Mouse (Mus musculus): ENCODE measurements around the gene Fndc3b. TPM values are rescaled to one million over a fixed set of nuclear protein-coding genes. Genes with fewer than 3 reads are reported as not detected.

Fndc3b gene
- polyA plus RNA-seq, 1 experiment from 2014 or later, result 10.1 TPM

DNA sequence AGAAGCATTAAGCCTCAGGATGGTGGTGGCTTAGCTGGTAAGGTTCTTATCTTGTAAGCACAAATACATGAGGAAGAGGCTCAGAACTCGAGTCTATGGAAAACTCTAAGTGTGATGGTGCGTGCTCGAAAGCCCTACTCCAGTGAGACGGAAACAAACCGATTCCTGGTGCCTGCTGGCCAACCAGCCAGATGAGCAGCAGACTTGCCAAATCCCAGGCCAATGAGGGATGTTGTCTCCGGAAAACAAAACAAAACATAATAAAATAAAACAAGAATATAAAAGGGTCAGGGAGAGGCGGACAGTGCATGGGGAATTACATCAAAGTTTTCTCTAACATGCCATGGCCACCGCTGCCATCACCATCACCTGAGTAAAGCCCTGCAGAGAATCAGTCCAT is 84.8 kb downstream of the Fndc3b start:
- H3K4me2 ChIP-seq, result no peak overlapping the region
- no peak overlapping the region for H3K27ac ChIP-seq (replicated peaks)
- H3K27me3 ChIP-seq, result no peaks in the 10 kb centered on the region
- ATAC-seq (ENCODE audit: low read depth), result no peak
- H3K4me3 ChIP-seq, result no peak overlapping the region
- no peak overlapping the region for H3K9ac ChIP-seq
- 90% methylated on average over 8 of the region's 8 CpGs for WGBS
- peaks cover 28% of the 10 kb centered on the region for H3K4me1 ChIP-seq (replicated peaks)
- H3K36me3 ChIP-seq, result no peaks in the 10 kb centered on the region
- H3K9me3 ChIP-seq, result no peaks in the 10 kb centered on the region

GRCm38 (mm10) chr3:27625592-27625985 is 85.5 kb downstream of the Fndc3b start:
- Histone ChIP-seq H3K27ac (replicated peaks) (peak overlapping the region; percentile 39; the same call in 1 of the 2 replicates), H3K4me1 (replicated peaks) (peaks cover 23% of the 10 kb centered on the region), H3K4me2 (no peak overlapping the region), H3K4me3 (no peak overlapping the region), H3K27me3 (no peaks in the 10 kb centered on the region), H3K9me3 (no peaks in the 10 kb centered on the region), H3K9ac (no peak overlapping the region), H3K36me3 (no peaks in the 10 kb centered on the region)
- 82% methylated on average over 8 of the region's 8 CpGs for WGBS
- no peak for ATAC-seq (ENCODE audit: low read depth)

DNA sequence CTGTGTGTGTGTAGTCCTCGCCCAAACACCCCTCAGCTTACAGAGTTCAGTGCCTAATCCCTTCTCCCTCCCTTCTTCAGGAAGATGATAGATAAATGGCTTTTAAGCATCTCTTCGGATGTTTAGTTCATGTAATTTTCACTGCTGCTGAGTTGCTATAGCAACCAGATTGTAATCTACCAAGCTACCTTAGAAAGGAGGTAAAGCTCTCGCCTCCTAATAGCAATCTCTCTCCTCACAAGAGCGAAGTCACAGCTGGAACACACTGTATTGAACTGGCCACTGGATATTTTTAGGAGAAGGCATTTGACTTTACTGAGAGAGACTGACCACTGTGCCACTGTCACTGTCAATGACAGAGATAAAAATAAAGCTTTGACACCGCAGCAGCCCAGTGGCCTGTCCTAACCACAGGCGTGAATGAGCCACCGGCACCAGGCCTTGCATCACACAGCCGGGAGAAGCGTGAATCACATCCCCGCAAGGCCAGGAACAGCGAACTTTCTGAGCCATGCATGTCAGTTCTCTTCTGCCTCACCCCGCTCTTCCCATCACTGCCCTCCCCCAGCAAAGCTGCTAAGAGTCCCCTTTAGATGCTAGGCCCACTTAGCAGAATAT is 86.0 kb downstream of the Fndc3b start:
- H3K27me3 ChIP-seq, result no peaks in the 10 kb centered on the region
- H3K27ac ChIP-seq (replicated peaks), result peak overlapping the region; percentile 39; the same call in 1 of the 2 replicates
- H3K4me3 ChIP-seq, result no peak overlapping the region
- H3K9ac ChIP-seq, result no peak overlapping the region
- H3K9me3 ChIP-seq, result no peaks in the 10 kb centered on the region
- peaks cover 23% of the 10 kb centered on the region for H3K4me1 ChIP-seq (replicated peaks)
- no peak for ATAC-seq (ENCODE audit: low read depth)
- H3K36me3 ChIP-seq, result no peaks in the 10 kb centered on the region
- H3K4me2 ChIP-seq, result no peak overlapping the region
- WGBS, result 78% methylated on average over 12 of the region's 12 CpGs

DNA sequence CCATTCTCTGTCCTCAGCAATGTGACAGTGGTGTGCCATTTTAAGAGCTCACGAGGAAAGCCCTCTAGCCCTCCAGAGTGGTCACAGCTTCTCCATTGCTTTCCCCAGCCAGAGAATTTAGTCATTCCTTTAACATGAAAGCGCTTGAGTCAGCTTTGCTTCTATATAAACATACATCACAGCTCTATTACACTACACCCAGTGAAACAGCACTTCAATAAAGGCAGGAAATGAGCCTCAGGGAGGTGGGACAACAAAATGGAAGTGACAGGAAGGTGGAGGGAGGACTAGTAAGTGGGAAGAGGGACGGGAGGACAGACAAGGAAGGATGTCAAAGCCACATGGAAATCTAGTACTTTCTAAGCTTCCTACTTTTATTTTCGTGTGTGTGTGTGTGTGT is 88.7 kb downstream of the Fndc3b start:
- Histone ChIP-seq H3K27me3 (no peaks in the 10 kb centered on the region), H3K36me3 (no peaks in the 10 kb centered on the region), H3K27ac (replicated peaks) (no peak overlapping the region), H3K9me3 (no peaks in the 10 kb centered on the region), H3K4me3 (no peak overlapping the region), H3K4me2 (no peak overlapping the region), H3K9ac (no peak overlapping the region), H3K4me1 (replicated peaks) (peaks cover 24% of the 10 kb centered on the region)
- 77% methylated on average over 4 of the region's 4 CpGs for WGBS
- no peak for ATAC-seq (ENCODE audit: low read depth)

DNA sequence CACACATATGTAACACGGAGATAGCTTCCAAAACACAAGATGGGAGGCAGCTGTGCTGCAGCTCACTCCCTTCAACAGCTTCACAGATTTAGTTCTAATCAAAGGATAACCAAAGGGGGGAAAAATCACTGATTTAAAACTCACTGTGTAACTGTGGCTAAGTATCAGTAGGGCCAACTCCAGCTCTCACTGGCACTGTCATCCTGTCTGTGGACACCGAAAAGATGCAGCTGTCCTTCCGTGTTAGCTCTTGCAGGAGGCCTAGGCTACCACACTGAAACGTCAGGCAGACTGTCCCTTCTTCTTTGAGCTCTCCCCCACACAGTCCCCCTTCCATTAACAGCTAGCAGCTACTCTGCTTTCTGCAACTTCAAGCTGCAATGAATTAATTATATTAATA is 89.9 kb downstream of the Fndc3b start:
- ATAC-seq (ENCODE audit: low read depth), result no peak
- Histone ChIP-seq H3K4me2 (no peak overlapping the region), H3K27me3 (no peaks in the 10 kb centered on the region), H3K4me3 (no peak overlapping the region), H3K4me1 (replicated peaks) (peaks cover 36% of the 10 kb centered on the region), H3K36me3 (no peaks in the 10 kb centered on the region), H3K9me3 (no peaks in the 10 kb centered on the region), H3K27ac (replicated peaks) (no peak overlapping the region), H3K9ac (no peak overlapping the region)
- WGBS, result 87% methylated on average over 4 of the region's 4 CpGs

DNA sequence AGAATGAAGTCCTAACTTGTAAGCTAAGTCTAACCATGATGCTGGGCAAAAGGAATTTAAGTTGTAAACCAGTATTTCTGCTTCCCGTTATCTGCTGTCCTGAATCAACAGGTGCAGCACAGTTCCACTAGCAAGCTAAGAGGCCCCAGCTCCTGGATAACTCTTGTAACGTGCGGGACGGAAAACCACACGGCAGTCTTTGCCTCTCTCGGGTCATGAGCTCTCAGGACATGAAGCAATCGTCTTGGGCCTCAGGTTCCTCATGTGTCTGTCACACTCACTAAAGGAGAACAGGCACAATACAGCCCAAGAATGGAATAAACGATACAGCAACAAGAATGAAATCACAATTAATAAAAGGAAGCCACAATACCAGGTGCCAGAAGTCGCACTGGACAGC is 93.4 kb downstream of the Fndc3b start:
- ATAC-seq (ENCODE audit: low read depth), result no peak

DNA sequence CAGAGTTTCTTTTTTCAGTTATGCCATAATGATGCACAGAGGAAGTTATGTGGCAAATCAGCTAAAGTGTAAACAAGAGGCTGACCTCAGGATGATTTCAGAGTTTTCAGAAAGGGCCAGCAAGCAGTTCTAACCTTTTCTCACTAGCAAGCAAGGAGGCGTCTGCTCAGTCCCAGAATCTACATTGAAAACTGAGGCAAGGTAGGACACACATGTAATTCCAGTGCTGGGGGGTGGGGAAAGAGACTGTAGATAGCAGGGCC is 93.9 kb downstream of the Fndc3b start:
- Histone ChIP-seq H3K4me2 (no peak overlapping the region), H3K9me3 (no peaks in the 10 kb centered on the region), H3K4me3 (no peak overlapping the region), H3K27me3 (no peaks in the 10 kb centered on the region), H3K4me1 (replicated peaks) (peaks cover 35% of the 10 kb centered on the region), H3K27ac (replicated peaks) (no peak overlapping the region), H3K9ac (no peak overlapping the region), H3K36me3 (no peaks in the 10 kb centered on the region)
- 93% methylated on average over 1 of the region's 1 CpGs for WGBS
- no peak for ATAC-seq (ENCODE audit: low read depth)

More for the DNA sequence above, 93.4 kb downstream of the Fndc3b start:
- no peak overlapping the region for H3K4me3 ChIP-seq
- no peaks in the 10 kb centered on the region for H3K36me3 ChIP-seq
- 89% methylated on average over 9 of the region's 9 CpGs for WGBS
- H3K4me1 ChIP-seq (replicated peaks), result peaks cover 34% of the 10 kb centered on the region
- no peaks in the 10 kb centered on the region for H3K27me3 ChIP-seq
- no peak overlapping the region for H3K4me2 ChIP-seq
- H3K27ac ChIP-seq (replicated peaks), result no peak overlapping the region
- H3K9me3 ChIP-seq, result no peaks in the 10 kb centered on the region
- no peak overlapping the region for H3K9ac ChIP-seq

GRCm38 (mm10) chr3:27616421-27617236 is 94.5 kb downstream of the Fndc3b start:
- 75% methylated on average over 19 of the region's 19 CpGs for WGBS
- peak; percentile 56; the same call in 1 of the 2 replicates for ATAC-seq (ENCODE audit: low read depth)
- H3K27ac ChIP-seq (replicated peaks), result no peak overlapping the region

GRCm38 (mm10) chr3:27615479-27615878 is 95.6 kb downstream of the Fndc3b start:
- H3K27me3 ChIP-seq, result no peaks in the 10 kb centered on the region
- no peaks in the 10 kb centered on the region for H3K9me3 ChIP-seq
- H3K9ac ChIP-seq, result no peak overlapping the region
- no peak overlapping the region for H3K4me3 ChIP-seq
- WGBS, result 47% methylated on average over 8 of the region's 8 CpGs
- peaks cover 34% of the 10 kb centered on the region for H3K4me1 ChIP-seq (replicated peaks)
- H3K27ac ChIP-seq (replicated peaks), result no peak overlapping the region
- no peak for ATAC-seq (ENCODE audit: low read depth)
- H3K4me2 ChIP-seq, result no peak overlapping the region
- H3K36me3 ChIP-seq, result no peaks in the 10 kb centered on the region

More at GRCm38 (mm10) chr3:27616421-27617236, 94.5 kb downstream of the Fndc3b start:
- no peaks in the 10 kb centered on the region for H3K36me3 ChIP-seq
- H3K9me3 ChIP-seq, result no peaks in the 10 kb centered on the region
- H3K4me2 ChIP-seq, result no peak overlapping the region
- no peaks in the 10 kb centered on the region for H3K27me3 ChIP-seq
- H3K4me3 ChIP-seq, result no peak overlapping the region
- H3K9ac ChIP-seq, result no peak overlapping the region
- H3K4me1 ChIP-seq (replicated peaks), result peaks cover 34% of the 10 kb centered on the region

DNA sequence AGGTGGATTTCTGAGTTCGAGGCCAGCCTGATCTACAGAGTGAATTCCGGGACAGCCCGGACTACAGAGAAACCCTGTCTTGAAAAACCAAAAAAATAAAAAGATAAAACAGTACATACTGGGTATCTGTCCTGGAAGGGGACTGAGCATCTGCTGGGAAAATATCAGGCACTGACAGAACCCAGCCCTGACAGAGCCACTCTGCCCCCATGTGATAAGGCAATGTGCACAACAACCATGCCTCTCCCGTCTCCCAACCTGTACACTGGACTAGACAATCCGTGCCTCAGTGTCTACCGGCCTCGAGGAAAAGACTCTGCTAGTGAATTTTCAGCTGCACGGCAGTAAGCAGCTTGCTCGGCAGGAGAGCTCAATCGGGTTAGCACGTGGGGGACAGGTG is 97.3 kb downstream of the Fndc3b start:
- no peak overlapping the region for H3K4me3 ChIP-seq
- no peaks in the 10 kb centered on the region for H3K9me3 ChIP-seq
- H3K27ac ChIP-seq (replicated peaks), result no peak overlapping the region
- ATAC-seq (ENCODE audit: low read depth), result no peak
- H3K9ac ChIP-seq, result no peak overlapping the region
- H3K4me2 ChIP-seq, result no peak overlapping the region
- no peaks in the 10 kb centered on the region for H3K27me3 ChIP-seq
- peaks cover 34% of the 10 kb centered on the region for H3K4me1 ChIP-seq (replicated peaks)
- no peaks in the 10 kb centered on the region for H3K36me3 ChIP-seq
- WGBS, result 91% methylated on average over 11 of the region's 11 CpGs

- ATAC-seq (ENCODE audit: low read depth), result no peak
- no peak overlapping the region for H3K27ac ChIP-seq (replicated peaks)
- no peak overlapping the region for H3K4me2 ChIP-seq
- H3K4me3 ChIP-seq, result no peak overlapping the region
- H3K36me3 ChIP-seq, result no peaks in the 10 kb centered on the region
- no peaks in the 10 kb centered on the region for H3K9me3 ChIP-seq
- H3K9ac ChIP-seq, result no peak overlapping the region
- peaks cover 36% of the 10 kb centered on the region for H3K4me1 ChIP-seq (replicated peaks)
- H3K27me3 ChIP-seq, result no peaks in the 10 kb centered on the region
- 66% methylated on average over 4 of the region's 4 CpGs for WGBS
These were observed 98.1 kb downstream of the Fndc3b start for GRCm38 (mm10) chr3:27613011-27613410.

GRCm38 (mm10) chr3:27611986-27612385 is 99.1 kb downstream of the Fndc3b start:
- peaks cover 41% of the 10 kb centered on the region for H3K4me1 ChIP-seq (replicated peaks)
- no peak overlapping the region for H3K4me3 ChIP-seq
- no peaks in the 10 kb centered on the region for H3K36me3 ChIP-seq
- H3K9ac ChIP-seq, result no peak overlapping the region
- H3K27me3 ChIP-seq, result no peaks in the 10 kb centered on the region
- no peak overlapping the region for H3K27ac ChIP-seq (replicated peaks)
- H3K4me2 ChIP-seq, result no peak overlapping the region
- ATAC-seq (ENCODE audit: low read depth), result no peak
- H3K9me3 ChIP-seq, result no peaks in the 10 kb centered on the region
- WGBS, result 89% methylated on average over 5 of the region's 5 CpGs

- H3K4me3 ChIP-seq, result no peak overlapping the region
- no peak overlapping the region for H3K9ac ChIP-seq
- ATAC-seq (ENCODE audit: low read depth), result no peak
- no peak overlapping the region for H3K4me2 ChIP-seq
- no peaks in the 10 kb centered on the region for H3K36me3 ChIP-seq
- 82% methylated on average over 4 of the region's 4 CpGs for WGBS
- no peaks in the 10 kb centered on the region for H3K9me3 ChIP-seq
- no peaks in the 10 kb centered on the region for H3K27me3 ChIP-seq
- H3K27ac ChIP-seq (replicated peaks), result no peak overlapping the region
- peaks cover 29% of the 10 kb centered on the region for H3K4me1 ChIP-seq (replicated peaks)
These were observed 100.6 kb downstream of the Fndc3b start for GRCm38 (mm10) chr3:27610547-27610946.

Measured in neural tube, embryonic 13.5 days (tissue).